Mouse (Mus musculus): ENCODE data around the gene Arl8a.

Arl8a gene

DNA sequence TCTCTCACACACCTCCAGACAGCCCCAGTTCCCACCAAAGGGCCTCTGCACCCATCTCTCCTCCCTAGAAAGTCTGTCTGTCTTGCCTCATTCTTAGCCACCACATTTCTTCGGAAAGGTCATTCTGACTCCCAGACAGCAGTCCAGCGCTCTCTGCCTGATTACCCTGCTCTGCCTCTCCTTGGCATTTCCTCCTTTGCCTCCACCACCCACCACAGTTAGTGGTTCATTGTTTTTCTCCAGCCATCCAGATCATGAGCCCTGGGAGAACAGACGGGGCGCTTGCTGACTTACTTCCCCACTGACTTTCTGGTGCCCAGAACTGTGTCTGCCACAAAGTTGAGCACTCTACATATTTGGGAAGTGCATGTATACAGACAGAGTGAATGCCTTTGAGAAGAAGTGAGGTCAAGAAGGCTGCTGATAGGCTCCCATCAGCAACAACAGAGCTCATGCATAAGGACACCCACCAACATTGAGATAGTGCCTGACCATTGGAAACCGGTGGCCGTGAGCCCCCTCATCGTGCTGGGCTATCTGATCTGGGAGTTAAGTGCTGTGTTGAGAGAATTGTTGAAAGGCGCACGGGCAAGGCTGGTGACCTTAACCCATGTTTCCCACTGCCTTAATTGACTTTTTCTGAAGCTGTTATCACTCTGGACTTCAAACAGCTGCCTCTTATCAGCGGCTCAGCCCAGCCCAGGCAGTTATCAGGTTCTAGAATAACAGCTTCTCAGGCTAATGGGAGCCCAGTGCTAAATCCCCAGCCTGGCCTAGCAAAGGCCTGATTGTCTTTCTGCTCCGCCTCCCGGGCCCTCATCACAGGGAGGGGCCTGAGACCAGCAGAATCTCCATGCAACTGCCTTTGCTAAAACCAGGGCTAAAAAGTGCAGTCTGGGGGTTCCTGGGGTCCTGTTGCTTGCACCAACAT, 57.8 kb downstream of the Arl8a start:
- DNase-seq = no peak

DNA sequence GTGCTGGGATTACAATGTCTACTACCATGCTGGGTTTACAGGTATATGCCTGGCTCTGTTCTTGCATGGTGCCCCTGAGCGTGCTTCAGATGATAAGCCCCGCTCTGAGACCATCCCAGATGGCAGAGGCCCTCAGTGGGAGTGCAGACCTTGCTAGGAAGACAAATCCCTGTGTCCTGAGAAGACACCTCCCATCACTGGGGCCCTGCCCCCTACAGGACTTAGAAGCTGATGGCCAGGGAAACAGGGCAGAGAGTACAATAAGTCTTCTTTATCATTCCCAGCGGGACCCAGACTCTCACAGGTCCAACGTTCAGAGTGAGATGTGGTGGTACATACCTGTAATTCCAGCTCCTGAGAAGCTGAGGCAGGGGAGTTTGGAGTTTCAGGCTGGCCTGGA, 58.6 kb downstream of the Arl8a start:
- no peak for DNase-seq
